Mouse (Mus musculus) neural tube, embryonic 10.5 days (tissue): Measurements from ENCODE around the gene Ebf1.

Experiments used
- DNase-seq: peaks from one replicate; pipeline ENCODE4 v3.0.0-alpha.2; 2017; ENCODE audit warnings: low spot score; ENCODE audit errors: extremely low spot score

Ebf1 gene

DNA sequence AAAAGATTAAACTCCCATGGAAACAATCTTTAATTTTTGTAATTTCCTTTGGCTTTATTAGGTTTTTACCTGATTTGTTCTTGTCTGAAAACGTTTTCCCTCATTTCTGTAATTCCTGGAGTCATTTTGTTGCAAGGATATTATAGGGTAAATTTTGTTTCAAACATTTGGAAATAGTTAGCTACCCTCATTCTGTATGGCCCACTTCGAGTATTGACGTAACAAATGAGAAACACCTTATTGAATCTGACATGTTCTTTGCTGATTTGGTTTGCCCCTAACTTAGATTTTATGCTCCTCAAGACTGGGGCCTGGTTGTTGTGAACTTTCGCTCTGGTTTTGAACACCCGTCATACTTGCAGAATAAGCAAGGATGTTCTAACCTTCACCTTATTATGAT lies 120.9 kb downstream of the Ebf1 start:
- no peak for DNase-seq

DNA sequence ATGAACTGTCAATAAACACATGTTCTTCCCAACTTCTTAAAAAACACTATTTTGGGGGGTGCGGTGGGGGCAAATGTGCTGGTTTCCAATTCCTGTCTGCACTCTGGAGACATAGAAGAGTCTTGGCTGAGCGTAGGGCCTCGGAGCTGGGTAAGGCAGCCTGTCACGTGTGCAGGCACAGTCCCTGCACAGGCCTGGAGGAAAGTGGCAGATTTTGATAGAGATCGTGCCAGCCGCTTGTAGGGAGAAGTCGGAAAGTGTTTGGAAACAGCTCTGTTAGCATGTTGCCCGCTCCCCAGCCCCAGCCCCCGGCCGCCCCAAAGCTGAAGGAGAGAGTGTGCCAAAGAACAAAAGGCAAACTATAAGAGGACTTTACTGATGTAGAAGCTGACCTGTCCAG lies 121.7 kb downstream of the Ebf1 start:
- DNase-seq = peak; percentile 31

DNA sequence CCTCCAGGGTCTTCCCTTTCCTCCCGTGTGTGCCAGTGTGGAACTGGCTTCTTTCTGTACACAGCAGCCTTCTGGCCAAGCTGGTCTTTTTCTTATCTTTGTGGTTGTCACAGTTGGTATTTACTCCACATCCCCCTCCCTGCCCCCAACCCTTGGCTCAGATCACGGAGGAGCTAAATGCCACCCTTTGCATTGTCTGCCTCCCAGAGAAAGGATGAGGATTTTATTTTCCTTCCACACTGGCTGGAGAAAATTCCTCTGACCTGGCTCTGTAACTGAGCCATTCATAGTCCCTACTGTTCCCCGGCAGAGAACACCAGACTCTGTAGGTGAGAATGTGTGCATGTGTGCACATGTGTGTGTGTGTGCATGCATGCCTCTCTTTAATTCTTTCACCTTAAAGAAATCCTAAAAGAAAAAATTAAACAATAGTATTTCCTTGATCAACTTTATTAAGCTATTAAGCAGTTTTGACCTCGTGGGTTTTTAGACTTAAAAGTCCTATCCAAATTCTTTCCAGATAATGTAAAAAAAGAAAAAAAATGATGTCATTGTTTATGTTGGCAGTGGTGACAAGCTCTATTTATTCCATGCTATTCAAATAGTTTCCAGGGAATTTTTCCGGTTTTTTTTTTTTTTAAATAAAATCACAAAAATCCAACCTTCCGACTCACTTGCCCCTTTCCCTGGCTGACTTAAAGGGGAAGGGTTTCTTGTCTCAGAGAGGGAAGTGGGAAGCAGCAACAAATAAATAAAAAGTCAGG lies 123.3 kb downstream of the Ebf1 start:
- peak; percentile 25 for DNase-seq

DNA sequence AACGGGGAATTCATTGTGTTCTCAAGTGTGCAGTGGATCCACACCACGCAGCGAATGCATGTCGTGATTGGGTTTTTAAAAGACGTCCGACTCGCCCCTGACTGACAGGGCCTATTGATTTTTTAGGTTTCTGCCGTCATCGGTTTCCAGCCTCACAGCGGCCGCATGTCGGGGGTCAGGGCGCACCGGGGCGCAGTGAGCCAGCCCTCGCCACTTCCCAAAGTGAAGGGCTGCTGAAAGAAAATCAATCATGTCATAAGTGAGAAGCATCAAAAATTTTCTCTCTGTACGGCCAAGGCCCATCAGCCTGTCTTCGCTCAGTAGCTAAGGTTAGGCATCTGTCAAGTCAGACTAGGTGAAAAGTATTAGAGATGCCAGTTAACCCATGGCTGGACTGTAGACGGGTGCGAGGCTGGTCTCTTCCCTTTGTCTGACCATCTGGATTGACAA lies 124.0 kb downstream of the Ebf1 start:
- peak; percentile 33 for DNase-seq

DNA sequence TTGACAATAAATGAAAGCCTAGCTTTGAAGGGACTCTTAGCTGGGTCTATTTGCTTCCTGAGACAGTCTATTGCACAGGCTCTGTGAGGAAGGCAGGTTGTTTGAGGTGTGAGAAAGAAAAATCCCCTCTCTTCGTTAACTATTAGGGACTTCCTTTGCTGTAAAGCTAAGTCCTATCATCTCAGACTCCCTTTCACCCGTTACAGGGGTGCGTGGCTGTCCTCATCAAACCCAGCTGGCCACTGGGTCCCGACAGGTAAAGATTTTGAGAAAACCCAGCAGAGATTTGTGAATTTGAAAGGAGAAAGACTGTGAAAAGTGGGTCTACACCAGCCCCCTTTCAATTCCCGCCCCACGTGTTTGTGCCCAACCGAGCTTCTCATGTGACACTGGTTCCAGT lies 127.3 kb downstream of the Ebf1 start:
- no peak for DNase-seq

DNA sequence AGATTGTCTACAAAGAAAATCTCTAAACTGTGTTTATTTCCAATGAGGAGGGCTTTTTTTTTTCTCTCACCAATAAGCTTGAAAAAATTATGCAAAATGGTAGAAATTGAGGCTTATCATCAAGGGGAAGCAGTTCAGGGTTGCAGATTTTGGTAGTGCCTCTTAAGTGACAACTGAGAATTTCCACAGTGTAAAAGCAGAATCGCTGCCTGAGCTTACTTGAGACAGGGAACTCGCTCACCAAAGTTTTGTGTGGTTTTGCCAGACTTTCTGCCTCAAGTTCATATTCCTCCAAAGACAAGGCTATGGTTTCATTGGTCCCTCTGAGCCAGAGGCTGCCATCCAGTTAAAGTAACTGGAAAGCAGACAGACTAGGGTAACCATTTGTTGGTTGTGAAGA lies 128.8 kb downstream of the Ebf1 start:
- no peak for DNase-seq

DNA sequence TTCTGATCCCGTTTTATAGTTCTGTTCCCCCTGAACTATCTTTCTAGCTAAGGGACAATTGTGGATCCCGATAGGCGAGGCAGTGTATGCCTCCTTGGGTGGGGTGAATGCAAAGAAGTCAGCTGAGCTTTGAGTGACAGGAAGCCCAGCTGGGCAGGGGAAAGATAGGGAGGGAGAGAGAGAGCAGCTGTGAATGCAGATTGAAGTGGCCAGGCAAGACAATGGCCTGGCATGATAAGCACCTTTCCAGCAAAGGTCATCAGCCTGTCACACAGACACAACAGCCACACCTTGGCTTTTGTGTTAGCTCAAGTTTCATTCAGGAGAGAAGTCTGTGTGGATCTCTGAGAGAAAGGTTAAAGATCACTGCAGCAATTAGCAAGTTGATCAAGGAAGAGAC lies 129.6 kb downstream of the Ebf1 start:
- DNase-seq = peak; percentile 32

DNA sequence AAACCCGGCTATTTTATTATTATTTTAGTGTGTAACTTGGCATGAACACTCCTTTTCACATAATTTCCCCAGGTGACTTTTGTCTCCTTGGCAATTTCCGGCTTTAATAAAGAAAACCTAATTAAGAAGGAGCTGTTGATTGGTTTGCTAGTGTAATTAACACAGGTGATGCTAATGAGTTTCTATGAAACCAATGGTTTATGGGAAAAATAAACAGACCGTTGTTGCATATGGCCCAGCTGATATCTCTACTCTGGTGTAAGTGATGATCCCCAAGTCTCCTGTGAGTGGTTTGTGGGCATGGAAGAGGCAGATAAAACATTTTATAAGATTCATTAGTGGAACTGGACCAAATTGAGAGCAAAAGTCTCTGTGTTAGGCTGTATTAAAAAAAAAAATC lies 132.2 kb downstream of the Ebf1 start:
- DNase-seq = no peak

DNA sequence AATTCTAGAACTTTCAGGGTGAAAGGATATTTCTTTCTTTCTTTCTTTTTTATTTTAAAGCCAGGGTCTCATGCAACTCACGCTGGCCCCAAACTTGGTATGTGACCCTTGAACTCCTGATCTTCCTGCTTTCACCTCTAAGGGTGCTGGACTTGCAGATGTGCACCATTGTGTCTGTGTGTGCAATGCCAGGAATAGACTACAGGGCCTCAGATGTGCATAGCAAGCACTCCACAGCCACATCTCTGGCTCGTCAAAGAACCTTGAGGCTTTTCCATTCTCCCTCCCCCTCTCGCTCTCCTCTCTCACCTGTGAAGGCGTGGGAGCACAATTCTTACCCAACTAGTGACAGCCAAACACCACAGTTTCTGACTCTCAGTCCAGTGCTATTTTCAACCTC lies 137.2 kb downstream of the Ebf1 start:
- no peak for DNase-seq

DNA sequence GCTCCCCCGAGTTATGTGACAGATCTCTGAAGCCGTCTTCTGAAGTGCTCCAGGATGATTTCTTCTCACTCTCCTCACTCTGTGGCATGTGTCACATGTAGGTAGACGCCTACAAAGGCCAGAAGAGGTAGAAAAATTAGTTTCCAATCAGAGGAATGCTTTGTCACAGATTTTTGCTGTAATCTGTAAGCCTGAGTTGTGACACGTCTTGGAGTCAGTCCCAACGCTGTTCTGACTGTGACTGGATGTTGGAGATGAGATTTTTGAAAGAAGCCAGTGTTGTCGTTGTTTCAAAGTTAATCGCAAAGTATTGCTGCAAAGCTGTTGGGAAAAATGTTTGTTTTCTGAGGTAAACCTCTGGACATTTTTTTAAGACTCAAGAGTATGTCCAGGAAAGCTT lies 139.2 kb downstream of the Ebf1 start:
- DNase-seq = no peak

DNA sequence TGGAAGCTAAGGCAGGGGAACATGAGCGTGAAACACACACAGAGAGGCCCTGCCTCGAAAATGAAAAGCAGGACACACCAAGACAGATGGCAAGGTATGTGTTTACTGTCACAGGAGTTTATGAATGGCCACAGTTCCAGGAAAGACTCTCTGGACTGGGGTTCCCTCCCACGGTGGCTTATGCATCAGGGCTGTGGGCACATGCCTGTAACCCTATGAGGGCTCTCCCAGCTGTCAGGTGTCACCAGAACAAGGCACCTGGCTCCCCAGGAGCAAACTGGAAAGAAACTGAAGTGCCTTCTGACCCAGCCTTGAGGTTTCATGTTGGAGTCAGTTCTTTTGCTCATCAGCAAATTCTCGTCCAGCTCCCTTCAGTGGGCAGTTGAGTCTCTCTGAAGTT lies 141.7 kb downstream of the Ebf1 start:
- DNase-seq = no peak

DNA sequence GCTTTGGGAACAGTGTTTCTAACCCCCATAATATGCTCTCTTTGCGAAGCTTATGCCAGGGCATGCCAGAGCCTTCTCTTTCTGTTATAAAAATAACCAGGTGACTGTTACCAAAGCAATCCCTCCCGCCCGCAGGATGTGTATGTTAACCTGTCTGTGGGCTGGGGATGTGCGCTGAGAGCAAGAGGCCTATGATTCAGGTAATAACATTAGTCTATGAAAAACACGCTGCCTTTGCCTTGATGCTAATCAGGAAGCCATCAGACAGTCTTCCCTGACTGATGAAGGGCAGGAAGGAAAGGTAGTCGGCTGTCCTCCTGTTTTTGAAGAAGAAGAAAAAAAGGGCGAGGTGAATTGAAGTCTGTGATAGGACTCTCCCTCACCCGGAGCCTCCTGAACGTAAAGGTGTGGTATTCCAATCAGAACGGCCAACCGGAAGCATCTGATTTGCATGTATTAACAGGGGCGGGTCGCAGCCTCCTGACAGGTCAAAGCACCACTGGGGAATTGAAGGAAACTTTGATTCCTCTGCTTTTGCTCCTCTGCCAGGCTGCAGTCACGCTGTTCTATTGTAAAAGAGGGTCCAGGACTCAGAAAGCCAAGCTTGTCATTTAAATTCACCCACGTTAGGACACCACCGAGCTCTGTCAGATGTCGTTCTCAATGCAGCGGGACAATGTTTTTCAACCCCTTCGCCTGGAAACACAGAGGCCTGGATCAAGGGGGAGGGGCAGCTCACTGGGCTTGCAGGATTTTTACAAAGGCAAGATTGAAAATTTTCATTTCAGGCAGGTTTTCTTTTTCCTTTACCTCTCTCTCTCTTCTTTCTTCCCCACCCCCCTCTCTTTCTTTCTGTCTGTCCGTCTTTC lies 144.2 kb downstream of the Ebf1 start:
- no peak for DNase-seq

DNA sequence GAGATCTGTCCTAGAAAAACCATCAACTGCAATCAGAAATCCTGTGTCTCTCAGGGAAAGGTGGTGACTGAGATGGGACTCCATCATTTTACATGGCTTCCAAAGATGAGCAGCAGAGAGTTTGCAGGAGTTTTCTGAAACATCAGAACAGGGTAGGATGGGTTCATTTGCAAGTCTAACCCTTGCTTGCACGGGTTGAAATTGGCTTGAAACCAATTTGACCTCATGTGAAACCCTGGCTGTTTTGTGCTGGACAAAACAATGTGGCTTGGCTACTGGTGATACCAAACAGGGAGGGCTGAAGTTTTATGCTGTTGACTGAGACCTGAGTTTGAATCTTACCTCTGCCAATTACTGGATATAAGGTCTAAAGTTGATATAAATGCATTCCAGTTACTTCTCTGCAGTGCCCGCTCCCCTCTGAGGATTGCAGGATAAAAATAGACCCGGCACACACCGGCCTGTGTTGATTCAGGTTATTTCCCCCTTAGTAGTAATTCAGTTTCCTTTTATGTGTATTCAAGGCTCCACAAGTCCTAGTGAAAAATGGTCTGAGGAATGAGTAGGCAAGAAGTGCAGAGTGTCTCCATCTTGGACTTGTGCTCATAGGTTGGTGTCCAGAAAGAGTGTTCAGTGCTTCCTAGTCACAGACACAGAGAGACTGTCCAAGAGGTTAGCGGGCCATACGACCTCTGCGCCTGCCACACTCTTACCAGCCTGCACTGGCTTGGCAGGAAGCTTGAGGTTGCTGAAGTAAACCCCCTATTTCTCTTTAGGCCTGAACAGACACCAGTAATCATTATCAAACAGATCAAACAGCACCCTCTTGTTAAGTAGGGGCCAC lies 147.1 kb downstream of the Ebf1 start:
- no peak for DNase-seq

DNA sequence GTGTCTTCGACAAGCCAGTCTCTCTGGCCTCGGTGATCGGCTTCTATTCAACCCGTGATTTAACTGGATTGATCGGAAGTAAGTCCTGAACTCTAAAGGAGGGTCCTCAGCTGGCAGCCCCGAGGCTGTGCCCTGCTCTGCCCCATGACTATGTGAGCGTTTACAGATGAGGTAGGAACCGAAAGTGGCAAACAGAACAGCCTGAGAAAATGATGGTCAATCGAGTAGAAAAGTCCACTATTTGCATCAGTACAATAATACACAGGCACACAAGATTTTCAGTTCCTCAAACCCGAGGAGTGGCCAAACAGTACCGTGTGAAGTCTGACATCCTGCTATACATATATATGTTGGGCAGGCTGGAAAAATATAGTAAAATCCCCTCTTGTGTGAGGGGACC lies 147.9 kb downstream of the Ebf1 start:
- DNase-seq = no peak

DNA sequence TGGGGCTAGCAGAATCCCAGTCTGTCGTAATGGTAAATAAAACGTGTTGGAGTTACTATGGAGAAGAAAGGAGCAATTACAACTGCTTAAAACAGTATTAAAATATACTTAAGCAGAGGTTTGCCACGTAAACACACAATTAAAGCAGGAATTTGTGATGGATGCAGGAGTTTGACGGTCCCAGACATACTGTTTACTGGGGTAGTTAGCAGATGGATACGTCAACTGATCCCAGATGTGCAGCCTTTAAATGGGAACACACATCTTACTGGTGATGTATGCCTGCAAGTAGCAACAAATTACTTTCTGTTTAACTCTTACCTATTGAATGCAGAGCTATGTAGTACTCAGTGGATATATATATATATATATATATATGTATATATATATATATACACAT lies 149.1 kb downstream of the Ebf1 start:
- DNase-seq = no peak

DNA sequence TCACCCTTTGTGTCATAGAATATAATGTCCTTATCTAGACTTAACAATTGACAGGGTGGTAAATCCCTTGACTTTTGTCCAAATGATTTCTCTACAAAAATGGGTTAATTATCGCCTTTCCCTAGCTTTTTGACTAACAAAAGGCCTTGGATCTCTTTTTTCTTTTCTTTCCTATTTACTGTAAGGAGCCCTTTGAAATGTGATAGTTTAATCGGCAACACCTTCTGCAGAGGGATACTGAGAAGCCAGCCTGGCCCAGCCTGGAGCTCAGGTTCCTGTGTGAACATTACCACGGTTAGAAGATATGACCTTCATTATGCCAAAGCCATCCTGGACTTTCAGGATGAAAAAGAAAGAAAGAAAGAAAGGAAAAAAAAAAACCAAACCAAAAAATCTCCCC lies 150.2 kb downstream of the Ebf1 start:
- no peak for DNase-seq

DNA sequence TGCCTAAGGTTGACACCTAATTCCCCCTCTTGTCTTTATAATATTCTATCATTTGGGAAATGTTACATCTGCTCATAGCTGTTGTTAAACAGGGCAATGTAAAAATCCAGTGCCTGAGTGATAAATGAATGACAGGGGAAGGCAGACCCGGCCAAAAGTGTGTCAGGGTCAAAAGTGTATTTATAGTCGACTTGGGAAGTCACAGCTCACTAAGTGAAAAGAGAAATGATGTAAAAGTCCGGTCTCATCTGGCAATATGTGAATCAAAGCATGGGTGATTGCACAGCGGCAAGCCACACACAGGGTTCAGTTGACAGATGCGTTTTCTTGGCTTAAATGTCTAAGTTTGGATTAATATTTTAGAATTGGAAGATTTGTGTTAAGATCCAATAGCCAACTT lies 151.2 kb downstream of the Ebf1 start:
- no peak for DNase-seq

DNA sequence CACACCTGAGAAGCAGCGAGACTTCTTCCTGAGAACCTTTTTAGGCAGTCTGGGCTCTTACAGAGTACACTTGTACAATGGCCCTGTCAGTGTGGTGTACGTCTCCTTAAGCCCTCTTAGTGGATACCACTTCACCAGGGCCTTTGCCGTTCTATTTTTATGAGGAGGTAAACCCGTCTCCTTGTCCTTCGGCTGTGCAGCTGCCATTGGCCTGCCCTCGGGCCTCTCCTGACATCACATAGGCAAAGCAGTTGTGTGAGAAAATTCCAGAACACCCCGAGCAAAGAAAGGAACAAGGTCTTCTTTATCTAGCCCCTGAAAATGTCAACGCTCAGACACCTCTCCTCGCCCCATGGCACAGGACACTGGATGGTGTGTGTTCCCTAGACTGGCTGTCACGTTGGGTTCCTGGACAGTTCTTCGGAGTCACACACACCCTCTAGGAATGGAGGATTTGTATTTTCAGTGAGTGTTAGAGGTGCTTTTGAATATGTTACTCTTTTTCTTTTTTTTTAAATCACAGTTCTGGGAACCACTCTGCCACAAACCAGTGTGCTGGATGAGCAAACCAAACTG lies 154.0 kb downstream of the Ebf1 start:
- DNase-seq = no peak

DNA sequence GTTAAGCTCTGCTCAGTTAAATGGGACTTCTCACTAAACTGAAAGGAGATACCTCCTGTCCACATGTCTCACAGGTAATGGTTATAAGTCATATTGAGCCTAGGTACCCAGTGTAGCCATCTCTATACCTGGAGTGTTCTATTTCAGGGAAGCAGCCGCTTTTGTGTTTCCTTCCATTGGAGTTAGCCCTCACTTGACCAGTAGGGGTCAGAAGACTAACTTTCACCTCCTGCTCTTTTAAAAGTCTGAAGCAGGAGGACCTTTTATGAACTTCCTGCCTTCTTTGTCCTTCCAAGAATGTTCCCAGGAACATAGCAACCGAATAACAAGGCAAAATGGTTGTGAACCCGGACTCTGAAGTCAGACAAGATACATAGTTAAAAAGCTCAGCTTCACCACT lies 157.3 kb downstream of the Ebf1 start:
- DNase-seq = no peak

DNA sequence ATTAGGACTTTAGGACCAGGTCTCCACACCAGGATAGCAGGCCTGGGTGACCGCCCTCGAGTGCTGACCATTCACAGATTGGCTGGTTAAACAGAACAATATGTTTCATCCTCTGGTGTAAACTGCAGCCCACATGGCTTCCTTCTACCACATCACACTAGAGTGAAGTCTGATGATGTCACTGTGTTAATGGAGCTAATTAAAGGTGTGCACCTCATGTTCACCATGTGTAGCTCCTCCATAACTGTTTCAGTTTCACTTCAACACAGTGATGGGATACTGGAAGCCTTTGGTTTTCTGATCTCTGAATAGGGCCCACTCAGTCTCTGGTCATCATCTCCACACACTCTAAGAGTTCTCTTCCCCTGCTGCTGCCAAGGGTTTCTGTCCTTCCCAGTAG lies 158.4 kb downstream of the Ebf1 start:
- DNase-seq = no peak

DNA sequence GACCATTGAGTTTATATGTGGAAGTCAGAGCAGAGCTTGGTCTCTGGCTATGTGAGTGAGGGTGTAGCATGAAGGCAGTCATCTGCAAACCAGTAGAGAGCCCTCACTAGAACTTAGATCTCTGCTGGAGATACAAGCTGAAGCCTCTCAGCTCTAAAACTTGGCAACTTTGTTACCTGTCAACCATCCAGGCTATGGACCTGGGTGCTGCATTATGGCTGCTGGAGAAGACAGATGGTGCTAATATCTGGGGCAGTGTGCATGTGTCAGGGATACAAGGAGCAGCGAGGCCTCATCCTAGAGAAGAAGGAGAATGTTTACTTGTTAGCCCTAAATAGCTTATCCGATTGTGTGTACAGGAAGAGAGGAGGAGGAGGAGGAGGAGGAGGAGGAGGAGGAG lies 159.4 kb downstream of the Ebf1 start:
- no peak for DNase-seq
